Mouse (Mus musculus) adrenal gland, adult 18-20 months (tissue): ENCODE results near the gene Acvr1. TPM values are rescaled to one million over a fixed set of nuclear protein-coding genes. Genes with fewer than 3 reads are reported as not detected.

Experiments used
- total RNA-seq, 2 experiments: library from RNA; stranded (reverse); gene quantifications; 1 replicate in 1 of 2; 2 replicates in 1 of 2; pipeline ENCODE4 v1.2.3; 2021

Gene Acvr1
- total RNA-seq, 2 experiments from 2014 or later: 38.9 to 97.3 TPM

Other genes with a start within 250 kb of the Acvr1 start
- 10 to 100 TPM; 11.1 to 33.6 TPM for gene Acvr1c, start 209.3 kb downstream of the Acvr1 start, total RNA-seq
- gene Gm17409, start 97.0 kb downstream of the Acvr1 start, total RNA-seq: not detected
- 10 to 100 TPM; 17.3 to 18.1 TPM for gene Upp2, start 141 bp upstream of the Acvr1 start, total RNA-seq